Mouse (Mus musculus) intestine, embryonic 15.5 days (tissue): Measurements from ENCODE around the gene Prps1l3. TPM values are rescaled to one million over a fixed set of nuclear protein-coding genes. Genes with fewer than 3 reads are reported as not detected.
A peak's percentile ranks its signal among the peaks of the same experiment; 100 is the strongest.

ENCODE experiments used
- ATAC-seq: fragments of 200-750 bp; cut with Nextera tagmentation; 2 replicates; pipeline ENCODE4 v1.8.0; 2017; ENCODE audit warnings: moderate TSS enrichment, moderate library complexity
- H3K27ac ChIP-seq: fragments of 300-500 bp; sonication (generic); 2 replicates; pipeline ENCODE4 v1.5.1; 2015; ENCODE audit warnings: mild to moderate bottlenecking, inconsistent platforms
- H3K27me3 ChIP-seq: fragments of 300-500 bp; sonication (generic); replicated peaks from 2 replicates; pipeline ENCODE4 v1.6.1; 2015; ENCODE audit warnings: inconsistent platforms
- H3K36me3 ChIP-seq: fragments of 300-500 bp; sonication (generic); 2 replicates; pipeline ENCODE4 v1.6.1; 2015; ENCODE audit warnings: inconsistent platforms
- H3K4me1 ChIP-seq: fragments of 300-500 bp; sonication (generic); replicated peaks from 2 replicates; pipeline ENCODE4 v1.6.1; 2015; ENCODE audit warnings: inconsistent platforms
- H3K4me2 ChIP-seq: fragments of 300-500 bp; sonication (generic); replicated peaks from 2 replicates; pipeline ENCODE4 v1.6.1; 2015; ENCODE audit warnings: mild to moderate bottlenecking, inconsistent platforms
- H3K4me3 ChIP-seq: fragments of 300-500 bp; sonication (generic); replicated peaks from 2 replicates; pipeline ENCODE4 v1.5.1; 2015; ENCODE audit warnings: inconsistent platforms
- H3K9ac ChIP-seq: fragments of 300-500 bp; sonication (generic); 2 replicates; pipeline ENCODE4 v1.6.1; 2015; ENCODE audit warnings: inconsistent platforms
- H3K9me3 ChIP-seq: fragments of 300-500 bp; sonication (generic); 2 replicates; pipeline ENCODE4 v1.6.1; 2016; ENCODE audit warnings: inconsistent platforms
- WGBS: fragments of 180-500 bp; shearing (Covaris S2); methylation state at CpG from one replicate; pipeline ENCODE4 v1.1.7; 2015; 5-methylcytosine and 5-hydroxymethylcytosine counted together
- polyA plus RNA-seq: library from polyadenylated mRNA; unstranded; fragments of >200 nt; fragmentation: Nextera tagmentation; extraction: Ambion mirVana; gene quantifications from 2 replicates; pipeline ENCODE4 v1.2.1, GENCODE M21; 2015

The Prps1l3 gene
- polyA plus RNA-seq, 1 experiment from 2014 or later = 63.0 TPM

DNA sequence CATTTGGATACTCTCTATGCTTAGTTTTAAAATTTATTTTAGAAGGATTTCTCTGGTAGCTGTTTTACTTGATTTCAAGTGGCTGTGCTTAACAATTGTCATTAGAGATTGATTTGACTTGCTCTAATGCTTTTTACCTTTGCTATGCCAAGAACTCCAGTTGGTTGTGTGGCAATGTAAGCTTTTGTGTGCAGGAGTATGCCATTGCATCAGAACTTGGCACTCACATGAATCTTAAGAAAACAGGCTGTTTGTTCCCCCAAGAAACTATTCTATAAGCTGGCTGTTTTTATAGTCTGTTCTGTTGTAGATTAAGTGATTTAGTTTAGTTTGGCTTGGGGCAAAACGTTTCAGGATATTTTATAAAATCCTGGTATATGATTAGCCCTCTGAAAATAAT lies 45.2 kb downstream of the Prps1l3 start:
- ATAC-seq = no peak
- Histone ChIP-seq H3K27me3 (no peaks in the 10 kb centered on the region), H3K27ac (no peak overlapping the region), H3K4me3 (no peak overlapping the region), H3K4me2 (no peak overlapping the region), H3K36me3 (no peaks in the 10 kb centered on the region), H3K4me1 (no peaks in the 10 kb centered on the region), H3K9me3 (no peaks in the 10 kb centered on the region), H3K9ac (no peak overlapping the region)
- 61% methylated on average over 1 of the region's 1 CpGs for WGBS

DNA sequence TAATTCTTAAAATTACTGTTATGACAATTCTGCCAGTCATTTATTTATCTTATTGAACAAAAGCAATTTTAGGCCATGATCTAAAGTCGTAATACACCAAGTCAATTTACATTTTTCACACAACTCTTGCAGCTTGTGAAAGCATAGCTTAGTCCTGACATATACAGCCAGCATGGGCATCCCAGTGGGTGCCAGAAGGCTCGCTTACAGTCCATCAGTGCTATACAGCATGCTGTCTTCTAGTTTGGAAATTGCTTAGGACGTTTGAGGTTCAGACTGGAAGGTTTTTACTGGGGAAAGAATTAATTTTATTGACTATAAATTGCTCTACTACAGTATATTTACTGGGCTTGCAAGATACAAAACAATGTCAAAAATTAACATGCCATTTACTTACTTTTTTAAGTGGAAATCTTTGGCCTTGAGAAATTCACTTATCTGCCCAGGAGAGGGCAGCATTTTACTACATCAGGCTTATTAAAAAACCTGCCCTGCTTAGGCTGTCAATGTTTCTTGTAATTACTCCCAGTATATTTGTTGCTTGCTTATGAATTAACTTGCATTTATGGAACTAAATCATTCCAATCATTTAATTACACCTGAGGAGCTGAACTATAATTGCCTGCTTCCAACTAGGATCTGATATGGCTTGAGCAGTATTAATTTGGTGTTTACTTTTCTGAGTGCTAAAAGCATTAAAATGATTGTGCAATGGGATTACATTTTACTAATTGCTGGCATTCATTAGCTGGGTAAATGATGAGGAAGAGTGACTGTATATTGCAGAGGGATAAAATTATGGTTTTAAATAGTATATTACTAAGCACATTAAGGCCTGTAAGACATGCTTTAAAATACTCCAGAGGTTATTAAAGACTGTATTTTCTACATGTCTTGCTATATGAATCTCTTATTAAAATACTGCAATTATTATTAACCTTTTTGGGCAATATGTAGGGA lies 51.2 kb downstream of the Prps1l3 start:
- no peaks in the 10 kb centered on the region for H3K4me1 ChIP-seq
- H3K9ac ChIP-seq = no peak overlapping the region
- 54% methylated on average over 3 of the region's 3 CpGs for WGBS
- no peak overlapping the region for H3K4me2 ChIP-seq
- no peak overlapping the region for H3K27ac ChIP-seq
- H3K36me3 ChIP-seq = no peaks in the 10 kb centered on the region
- H3K4me3 ChIP-seq = no peak overlapping the region
- no peaks in the 10 kb centered on the region for H3K27me3 ChIP-seq
- ATAC-seq = peak; percentile 58
- no peaks in the 10 kb centered on the region for H3K9me3 ChIP-seq

DNA sequence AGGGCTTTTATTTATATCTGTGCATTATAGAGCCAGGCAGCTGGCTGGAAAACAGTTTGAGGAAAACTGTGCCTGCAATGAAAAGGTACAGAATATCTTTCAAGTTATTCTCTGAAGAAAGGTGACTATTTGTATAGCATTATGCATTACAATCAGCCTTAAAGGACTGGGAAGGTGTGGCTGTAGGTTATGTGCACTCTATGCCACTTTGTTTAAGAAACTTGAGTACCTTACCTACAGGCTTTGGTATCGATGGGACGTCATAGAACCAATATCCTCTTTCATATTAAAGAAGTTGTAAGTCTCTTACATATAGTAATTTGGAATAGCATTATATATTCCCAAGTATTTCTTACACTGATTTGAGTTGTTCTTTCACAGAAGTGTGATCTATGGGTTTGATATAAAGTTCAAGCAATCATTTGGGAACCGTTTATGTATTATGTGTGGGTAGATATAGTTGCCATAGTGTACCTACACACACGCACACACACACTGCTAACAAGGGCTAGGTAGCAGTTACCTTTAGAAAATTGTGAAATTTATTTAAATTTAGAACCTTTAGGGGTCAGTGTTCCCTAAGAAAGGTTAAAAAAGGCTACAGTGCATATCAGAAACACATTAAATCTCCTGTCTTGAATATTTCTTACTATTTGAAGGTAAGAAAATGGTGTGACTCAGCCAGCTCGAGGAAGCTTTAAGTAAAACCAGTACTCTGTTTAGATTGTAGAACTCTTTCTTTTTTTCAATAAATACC lies 55.3 kb downstream of the Prps1l3 start:
- Histone ChIP-seq H3K4me1 (no peaks in the 10 kb centered on the region), H3K27me3 (no peaks in the 10 kb centered on the region), H3K4me3 (no peak overlapping the region), H3K4me2 (no peak overlapping the region), H3K36me3 (no peaks in the 10 kb centered on the region), H3K27ac (no peak overlapping the region), H3K9ac (no peak overlapping the region), H3K9me3 (no peaks in the 10 kb centered on the region)
- ATAC-seq = peak; percentile 34; the same call in 1 of the 2 replicates
- 69% methylated on average over 5 of the region's 5 CpGs for WGBS

Other genes starting within 250 kb of the Prps1l3 start
- gene Slc25a21, start 32.9 kb upstream of the Prps1l3 start, polyA plus RNA-seq = 0.23 and 0.66 TPM in 2 replicates
- gene Mipol1, start within 50 bp of the Prps1l3 start, polyA plus RNA-seq = 8.8 and 10.1 TPM in 2 replicates